Mouse (Mus musculus) right cerebral cortex, adult 18-20 months (tissue): Measurements from ENCODE around the gene AI464131.
A peak's percentile ranks its signal among the peaks of the same experiment; 100 is the strongest.
"Not testable (repeated sequence)": the region's sequence is repeated elsewhere in the genome, so short reads cannot be mapped to it uniquely, and the experiment has no call there.

ENCODE experiments used
- DNase-seq: peaks from one replicate; pipeline ENCODE4 v3.0.0; 2022; ENCODE audit warnings: mixed read lengths

The AI464131 gene

DNA sequence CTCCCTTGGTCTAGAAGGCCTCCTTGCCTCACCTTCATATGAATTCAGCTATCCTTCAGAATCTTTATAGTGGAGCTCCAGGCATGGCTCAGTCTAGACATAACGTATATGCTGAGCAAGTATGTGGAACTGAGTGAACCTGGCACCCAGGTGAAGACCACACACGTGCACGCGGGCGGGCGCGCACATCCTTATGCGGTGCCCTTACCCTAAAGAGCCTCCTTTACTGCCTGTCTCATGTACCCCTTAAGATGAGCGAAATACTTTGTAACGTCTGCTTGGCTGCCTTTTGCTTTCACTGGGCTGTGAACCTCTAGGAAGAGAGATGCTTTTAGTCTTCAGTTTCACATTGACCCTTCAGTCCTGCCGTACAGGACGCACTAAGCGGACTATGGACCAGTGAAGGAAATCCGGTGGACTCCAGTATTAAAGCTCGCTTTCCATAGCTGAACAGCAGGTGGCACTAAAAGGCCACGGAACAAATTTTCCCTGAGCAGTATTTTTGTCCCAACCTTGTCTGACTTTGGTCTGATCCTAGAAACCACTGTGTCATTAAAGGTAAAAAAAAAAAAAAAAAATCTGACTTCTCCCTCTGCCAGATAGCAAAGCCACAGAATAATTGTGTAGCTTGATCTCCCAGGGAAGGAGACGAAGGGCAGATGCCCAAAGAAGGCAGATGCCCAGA, 34.3 kb downstream of the AI464131 start:
- DNase-seq, result peak; percentile 57

DNA sequence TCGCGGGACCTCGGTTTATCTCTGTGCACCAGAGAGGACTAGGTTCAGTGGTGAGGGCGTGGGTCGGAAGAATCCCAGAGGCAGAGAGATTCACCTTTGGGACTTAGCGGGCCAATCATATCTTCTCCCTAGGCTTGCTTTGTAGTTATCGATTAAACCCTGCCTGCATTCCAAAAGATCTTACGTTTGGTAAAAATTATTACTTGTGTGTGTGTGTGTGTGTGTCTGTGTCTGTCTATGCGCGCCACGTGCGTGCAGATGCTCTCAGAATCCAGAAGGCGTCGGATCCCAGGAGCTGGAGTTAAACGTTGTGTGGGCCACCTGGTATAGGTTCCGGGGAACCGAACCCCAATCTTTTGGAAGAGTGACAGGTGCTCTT, 37.6 kb downstream of the AI464131 start:
- no peak for DNase-seq

DNA sequence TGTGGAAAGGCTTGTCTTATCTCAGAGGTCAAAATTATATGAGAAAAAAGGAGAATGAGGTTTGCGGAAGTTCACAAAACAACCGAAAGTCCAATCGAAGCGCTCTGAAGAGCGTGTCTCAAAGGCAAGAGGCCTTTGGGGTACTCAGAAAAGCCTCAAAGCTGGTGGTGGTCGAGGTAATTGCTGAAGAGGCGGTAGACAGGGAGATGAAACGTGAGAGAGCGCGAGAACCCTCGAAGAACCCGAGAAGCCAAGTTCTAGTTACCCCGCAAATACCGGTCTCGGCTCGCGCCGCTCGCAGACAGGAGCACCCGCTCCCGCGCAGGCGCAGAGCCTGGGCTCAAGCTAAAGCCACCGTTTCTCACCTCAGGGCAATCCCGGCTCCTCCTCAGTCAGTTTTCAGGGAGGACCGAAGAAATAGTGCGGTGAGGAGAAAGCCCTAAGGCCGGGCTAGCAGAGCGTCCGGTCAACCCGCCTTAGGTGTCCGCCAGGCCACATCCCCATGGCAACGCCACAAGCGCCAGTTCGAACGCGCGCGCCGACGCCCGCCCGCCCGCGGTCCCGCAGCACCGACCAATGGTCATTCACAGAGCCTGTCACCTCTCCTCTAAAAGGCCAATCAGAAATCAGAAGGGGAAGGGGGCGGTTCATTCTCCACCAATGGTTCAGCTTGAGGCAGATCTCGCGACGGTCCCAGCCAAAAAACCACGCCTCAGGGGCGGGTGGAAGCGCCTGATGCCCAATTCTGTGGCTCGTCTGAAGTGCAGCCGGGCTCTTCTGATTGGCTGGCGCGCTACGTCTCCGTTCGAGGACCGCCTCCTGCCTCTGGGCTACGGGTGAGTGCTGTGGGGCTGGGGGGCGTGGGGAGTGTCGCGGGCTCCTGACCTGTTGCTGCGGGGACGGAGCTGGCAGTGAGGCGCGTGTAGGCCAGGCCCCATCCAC, 38.3 kb downstream of the AI464131 start, which contains the start of the genes Kif24 and Nudt2:
Gene Kif24, minus strand, starts transcription at position 543 of the 942 bp plus-strand sequence.
Gene Nudt2, plus strand, starts transcription at position 807 of the 942 bp plus-strand sequence.
- DNase-seq, result peak; percentile 99

DNA sequence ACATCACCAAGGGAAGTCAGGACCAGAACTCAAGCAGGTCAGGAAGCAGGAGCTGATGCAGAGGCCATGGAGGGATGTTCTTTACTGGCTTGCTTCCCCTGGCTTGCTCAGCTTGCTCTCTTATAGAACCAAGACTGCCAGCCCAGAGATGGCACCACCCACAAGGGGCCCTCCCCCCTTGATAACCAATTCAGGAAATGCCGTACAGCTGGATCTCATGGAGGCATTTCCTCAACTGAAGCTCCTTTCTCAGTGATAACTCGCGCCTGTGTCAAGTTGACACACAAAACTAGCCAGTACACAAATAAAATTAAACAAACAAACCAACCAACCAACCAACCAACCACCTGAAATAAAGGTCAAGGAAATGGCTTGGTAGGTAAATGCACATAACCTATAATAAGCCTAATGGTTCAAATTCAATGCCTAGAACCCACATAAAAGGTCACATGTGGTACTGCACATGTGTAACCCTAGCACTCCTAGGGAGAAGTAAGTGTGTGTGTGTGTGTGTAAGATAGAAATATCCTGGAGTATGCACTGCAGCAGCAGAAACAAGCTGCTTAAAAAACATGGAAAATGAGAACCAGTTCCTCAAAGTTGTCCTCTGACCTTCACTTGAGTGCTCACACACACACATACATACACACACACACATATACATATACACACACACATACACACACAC, 39.7 kb downstream of the AI464131 start:
- DNase-seq, result not testable (repeated sequence)

DNA sequence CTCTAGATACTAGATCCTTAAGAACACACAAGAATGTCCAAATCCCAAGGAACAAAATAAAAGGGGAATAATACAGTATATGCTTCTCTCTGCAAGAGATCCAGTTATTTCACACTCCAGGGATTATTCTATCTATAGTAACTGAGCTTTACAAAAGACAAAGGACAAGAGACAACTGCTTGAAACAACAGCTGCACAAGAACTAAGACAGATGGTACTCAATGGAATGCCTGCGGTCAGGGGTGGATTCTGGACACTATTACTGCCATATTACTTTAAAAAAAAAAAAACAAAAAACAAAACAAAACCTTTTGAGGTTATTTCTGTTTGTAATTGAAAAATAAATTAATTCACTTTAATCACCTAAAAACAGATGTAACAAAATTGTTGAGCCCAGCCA, 42.2 kb downstream of the AI464131 start:
- DNase-seq, result no peak

DNA sequence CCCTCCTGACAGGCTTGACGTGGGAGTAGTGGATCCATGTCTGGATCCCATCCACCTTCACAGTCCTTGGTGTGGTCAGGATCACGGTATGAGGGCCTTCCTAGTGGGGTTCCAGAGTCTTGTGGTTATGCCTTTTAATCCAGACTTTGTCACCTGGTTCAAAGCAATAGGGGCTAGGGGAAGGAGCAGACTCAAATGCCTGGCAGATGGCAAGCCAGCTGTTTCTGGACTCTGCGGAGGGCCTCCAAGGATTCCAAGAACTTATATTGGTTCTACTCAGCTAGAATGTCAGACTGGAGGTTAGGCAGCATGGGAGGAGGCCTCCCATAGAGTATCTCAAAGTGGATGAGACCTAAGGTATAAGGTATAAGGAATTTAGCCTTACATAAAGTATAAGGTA, 55.3 kb downstream of the AI464131 start:
- no peak for DNase-seq
